Mouse (Mus musculus): ENCODE results near the gene Arf3. TPM values are rescaled to one million over a fixed set of nuclear protein-coding genes. Genes with fewer than 3 reads are reported as not detected.
"Not testable (repeated sequence)": the region's sequence is repeated elsewhere in the genome, so short reads cannot be mapped to it uniquely, and the experiment has no call there.

Arf3 gene
- polyA plus RNA-seq, 1 experiment from 2014 or later: 107 TPM

GRCm38 (mm10) chr15:98747296-98747695, 15.7 kb downstream of the Arf3 start:
- H3K36me3 ChIP-seq (ENCODE audit: control insufficient read depth, insufficient read depth, low read length): peaks cover 3% of the 10 kb centered on the region; the same call in 1 of the 2 replicates
- no peak for ATAC-seq
- no peak overlapping the region for H3K4me3 ChIP-seq (ENCODE audit: low read length)
- no peaks in the 10 kb centered on the region for H3K9me3 ChIP-seq (ENCODE audit: control insufficient read depth, low read length)
- 92% methylated on average over 6 of the region's 6 CpGs for WGBS
- H3K27ac ChIP-seq (ENCODE audit: low read depth, low read length): no peak overlapping the region
- H3K9ac ChIP-seq (ENCODE audit: low read depth, low read length): no peak overlapping the region
- no peak overlapping the region for H3K4me2 ChIP-seq (ENCODE audit: low read length)
- no peaks in the 10 kb centered on the region for H3K27me3 ChIP-seq (replicated peaks; ENCODE audit: control insufficient read depth, insufficient read depth, low read length)
- no peaks in the 10 kb centered on the region for H3K4me1 ChIP-seq (ENCODE audit: control insufficient read depth, insufficient read depth, low read depth, low read length)

GRCm38 (mm10) chr15:98746344-98746965, 16.6 kb downstream of the Arf3 start:
- Histone ChIP-seq H3K9me3 (ENCODE audit: control insufficient read depth, low read length) (no peaks in the 10 kb centered on the region), H3K27ac (ENCODE audit: low read depth, low read length) (no peak overlapping the region), H3K27me3 (replicated peaks; ENCODE audit: control insufficient read depth, insufficient read depth, low read length) (no peaks in the 10 kb centered on the region), H3K4me2 (ENCODE audit: low read length) (no peak overlapping the region), H3K4me1 (ENCODE audit: control insufficient read depth, insufficient read depth, low read depth, low read length) (no peaks in the 10 kb centered on the region), H3K36me3 (ENCODE audit: control insufficient read depth, insufficient read depth, low read length) (peaks cover 6% of the 10 kb centered on the region; the same call in 1 of the 2 replicates), H3K4me3 (ENCODE audit: low read length) (no peak overlapping the region), H3K9ac (ENCODE audit: low read depth, low read length) (no peak overlapping the region)
- WGBS: 89% methylated on average over 10 of the region's 10 CpGs
- ATAC-seq: no peak

- H3K36me3 ChIP-seq (ENCODE audit: control insufficient read depth, insufficient read depth, low read length): peaks cover 29% of the 10 kb centered on the region
- not testable (repeated sequence) for ATAC-seq
- WGBS: 85% methylated on average over 3 of the region's 3 CpGs
Observed at GRCm38 (mm10) chr15:98743863-98744262, 19.2 kb downstream of the Arf3 start.

GRCm38 (mm10) chr15:98742766-98743428, 20.1 kb downstream of the Arf3 start:
- peaks cover 29% of the 10 kb centered on the region for H3K36me3 ChIP-seq (ENCODE audit: control insufficient read depth, insufficient read depth, low read length)
- H3K27ac ChIP-seq (ENCODE audit: low read depth, low read length): no peak overlapping the region
- H3K4me2 ChIP-seq (ENCODE audit: low read length): no peak overlapping the region
- no peak overlapping the region for H3K9ac ChIP-seq (ENCODE audit: low read depth, low read length)
- no peaks in the 10 kb centered on the region for H3K4me1 ChIP-seq (ENCODE audit: control insufficient read depth, insufficient read depth, low read depth, low read length)
- H3K27me3 ChIP-seq (replicated peaks; ENCODE audit: control insufficient read depth, insufficient read depth, low read length): no peaks in the 10 kb centered on the region
- WGBS: 92% methylated on average over 8 of the region's 8 CpGs
- ATAC-seq: no peak
- no peak overlapping the region for H3K4me3 ChIP-seq (ENCODE audit: low read length)
- no peaks in the 10 kb centered on the region for H3K9me3 ChIP-seq (ENCODE audit: control insufficient read depth, low read length)

More at GRCm38 (mm10) chr15:98743863-98744262, 19.2 kb downstream of the Arf3 start:
- H3K9ac ChIP-seq (ENCODE audit: low read depth, low read length); H3K4me3 ChIP-seq (ENCODE audit: low read length); H3K27me3 ChIP-seq (replicated peaks; ENCODE audit: control insufficient read depth, insufficient read depth, low read length); H3K27ac ChIP-seq (ENCODE audit: low read depth, low read length); H3K4me2 ChIP-seq (ENCODE audit: low read length); H3K4me1 ChIP-seq (ENCODE audit: control insufficient read depth, insufficient read depth, low read depth, low read length); H3K9me3 ChIP-seq (ENCODE audit: control insufficient read depth, low read length): not testable (repeated sequence)

GRCm38 (mm10) chr15:98740219-98740618, 22.8 kb downstream of the Arf3 start:
- no peak overlapping the region for H3K27ac ChIP-seq (ENCODE audit: low read depth, low read length)
- H3K9me3 ChIP-seq (ENCODE audit: control insufficient read depth, low read length): no peaks in the 10 kb centered on the region
- no peak overlapping the region for H3K9ac ChIP-seq (ENCODE audit: low read depth, low read length)
- WGBS: 87% methylated on average over 8 of the region's 8 CpGs
- H3K4me1 ChIP-seq (ENCODE audit: control insufficient read depth, insufficient read depth, low read depth, low read length): no peaks in the 10 kb centered on the region
- peaks cover 40% of the 10 kb centered on the region for H3K36me3 ChIP-seq (ENCODE audit: control insufficient read depth, insufficient read depth, low read length)
- no peak for ATAC-seq
- H3K4me3 ChIP-seq (ENCODE audit: low read length): no peak overlapping the region
- H3K27me3 ChIP-seq (replicated peaks; ENCODE audit: control insufficient read depth, insufficient read depth, low read length): no peaks in the 10 kb centered on the region
- no peak overlapping the region for H3K4me2 ChIP-seq (ENCODE audit: low read length)

- Histone ChIP-seq H3K27me3 (replicated peaks; ENCODE audit: control insufficient read depth, insufficient read depth, low read length) (no peaks in the 10 kb centered on the region), H3K4me1 (ENCODE audit: control insufficient read depth, insufficient read depth, low read depth, low read length) (no peaks in the 10 kb centered on the region), H3K27ac (ENCODE audit: low read depth, low read length) (no peak overlapping the region), H3K9me3 (ENCODE audit: control insufficient read depth, low read length) (no peaks in the 10 kb centered on the region), H3K4me3 (ENCODE audit: low read length) (no peak overlapping the region), H3K36me3 (ENCODE audit: control insufficient read depth, insufficient read depth, low read length) (peaks cover 40% of the 10 kb centered on the region), H3K4me2 (ENCODE audit: low read length) (no peak overlapping the region), H3K9ac (ENCODE audit: low read depth, low read length) (no peak overlapping the region)
- WGBS: 70% methylated on average over 4 of the region's 4 CpGs
- peak; percentile 24; the same call in 1 of the 2 replicates for ATAC-seq
Observed at GRCm38 (mm10) chr15:98738796-98739195, 24.2 kb downstream of the Arf3 start.

- H3K4me2 ChIP-seq (ENCODE audit: low read length): no peak overlapping the region
- no peak overlapping the region for H3K9ac ChIP-seq (ENCODE audit: low read depth, low read length)
- H3K4me3 ChIP-seq (ENCODE audit: low read length): no peak overlapping the region
- H3K4me1 ChIP-seq (ENCODE audit: control insufficient read depth, insufficient read depth, low read depth, low read length): no peaks in the 10 kb centered on the region
- no peaks in the 10 kb centered on the region for H3K27me3 ChIP-seq (replicated peaks; ENCODE audit: control insufficient read depth, insufficient read depth, low read length)
- peaks cover 40% of the 10 kb centered on the region for H3K36me3 ChIP-seq (ENCODE audit: control insufficient read depth, insufficient read depth, low read length)
- no peaks in the 10 kb centered on the region for H3K9me3 ChIP-seq (ENCODE audit: control insufficient read depth, low read length)
- H3K27ac ChIP-seq (ENCODE audit: low read depth, low read length): no peak overlapping the region
- no peak for ATAC-seq
Observed at GRCm38 (mm10) chr15:98737881-98738280, 25.1 kb downstream of the Arf3 start.

- Histone ChIP-seq H3K27me3 (replicated peaks; ENCODE audit: control insufficient read depth, insufficient read depth, low read length) (no peaks in the 10 kb centered on the region), H3K4me2 (ENCODE audit: low read length) (no peak overlapping the region), H3K36me3 (ENCODE audit: control insufficient read depth, insufficient read depth, low read length) (peaks cover 34% of the 10 kb centered on the region), H3K4me3 (ENCODE audit: low read length) (no peak overlapping the region), H3K9me3 (ENCODE audit: control insufficient read depth, low read length) (no peaks in the 10 kb centered on the region), H3K4me1 (ENCODE audit: control insufficient read depth, insufficient read depth, low read depth, low read length) (no peaks in the 10 kb centered on the region), H3K27ac (ENCODE audit: low read depth, low read length) (no peak overlapping the region), H3K9ac (ENCODE audit: low read depth, low read length) (no peak overlapping the region)
- 92% methylated on average over 10 of the region's 10 CpGs for WGBS
- ATAC-seq: no peak
Observed at GRCm38 (mm10) chr15:98736521-98736920, 26.5 kb downstream of the Arf3 start.

- H3K4me3 ChIP-seq (ENCODE audit: low read length): no peak overlapping the region
- H3K9ac ChIP-seq (ENCODE audit: low read depth, low read length): no peak overlapping the region
- H3K4me2 ChIP-seq (ENCODE audit: low read length): no peak overlapping the region
- 89% methylated on average over 5 of the region's 5 CpGs for WGBS
- H3K27ac ChIP-seq (ENCODE audit: low read depth, low read length): no peak overlapping the region
- H3K4me1 ChIP-seq (ENCODE audit: control insufficient read depth, insufficient read depth, low read depth, low read length): no peaks in the 10 kb centered on the region
- peaks cover 12% of the 10 kb centered on the region for H3K36me3 ChIP-seq (ENCODE audit: control insufficient read depth, insufficient read depth, low read length)
- H3K27me3 ChIP-seq (replicated peaks; ENCODE audit: control insufficient read depth, insufficient read depth, low read length): no peaks in the 10 kb centered on the region
- ATAC-seq: no peak
- H3K9me3 ChIP-seq (ENCODE audit: control insufficient read depth, low read length): no peaks in the 10 kb centered on the region
Observed at GRCm38 (mm10) chr15:98733976-98734566, 28.9 kb downstream of the Arf3 start.

Measured in hindbrain, embryonic 16.5 days (tissue).